Comparison of ENCODE assay signal across 8 mouse cellular contexts in genomic region chr11:100849456-100850037, GRCm38 (mm10). TPM values are rescaled to one million over a fixed set of nuclear protein-coding genes. Genes with fewer than 3 reads are reported as not detected.
A peak's percentile ranks its signal among the peaks of the same experiment; 100 is the strongest.
DNase-seq lines count a peak whose midpoint lies in the region; ATAC-seq lines count a peak whose summit lies in the region.

No protein-coding gene starts in this region.

- no peak for DNase-seq in heart, postnatal 10 days
- peak; percentile 46 for DNase-seq in Muller cell, postnatal 12 days (ENCODE audit: inconsistent ontology term)
- DNase-seq in midbrain, embryonic 10.5 days (ENCODE audit: low spot score): no peak
- DNase-seq in urinary bladder, adult 18-20 months (ENCODE audit: low spot score in 2 of 2): no peak
- DNase-seq in retina, postnatal 1 day: no peak
- no peak for DNase-seq in left cerebral cortex, postnatal 14 days (ENCODE audit: low spot score in 2 of 2)

- H3K27ac ChIP-seq in heart, embryonic 15.5 days: peak overlapping the region; percentile 85
- H3K27ac ChIP-seq in hindbrain, embryonic 12.5 days: peak overlapping the region; percentile 80; the same call in 1 of the 2 replicates
- H3K27ac ChIP-seq in midbrain, embryonic 10.5 days (replicated peaks): peak overlapping the region; percentile 92

- H3K9me3 ChIP-seq in heart, embryonic 15.5 days (replicated peaks): no peaks in the 10 kb centered on the region
- H3K9me3 ChIP-seq in hindbrain, embryonic 12.5 days (replicated peaks): no peaks in the 10 kb centered on the region
- H3K9me3 ChIP-seq in midbrain, embryonic 10.5 days (replicated peaks): no peaks in the 10 kb centered on the region

- H3K4me2 ChIP-seq in heart, embryonic 15.5 days: peak overlapping the region; percentile 83
- peak overlapping the region; percentile 70 for H3K4me2 ChIP-seq in hindbrain, embryonic 12.5 days (replicated peaks)

- intact Hi-C loops in heart, postnatal 10 days (cut with DNase I): no loop called here
- intact Hi-C loops in left cerebral cortex, postnatal 14 days (cut with DNase I): no loop called here

- no peaks in the 10 kb centered on the region for H3K27me3 ChIP-seq in heart, embryonic 15.5 days
- peaks cover 11% of the 10 kb centered on the region for H3K27me3 ChIP-seq in hindbrain, embryonic 12.5 days
- peaks cover 43% of the 10 kb centered on the region for H3K27me3 ChIP-seq in midbrain, embryonic 10.5 days (ENCODE audit: low read depth, poor library complexity, severe bottlenecking)

- peak overlapping the region; percentile 68 for H3K4me3 ChIP-seq in heart, embryonic 15.5 days
- H3K4me3 ChIP-seq in hindbrain, embryonic 12.5 days: peak overlapping the region; percentile 95
- peak overlapping the region; percentile 95 for H3K4me3 ChIP-seq in midbrain, embryonic 10.5 days

- WGBS in heart, embryonic 15.5 days: 2% methylated on average over 13 of the region's 13 CpGs
- WGBS in hindbrain, embryonic 12.5 days: 5% methylated on average over 13 of the region's 13 CpGs
- WGBS in midbrain, embryonic 10.5 days: 4% methylated on average over 13 of the region's 13 CpGs

- H3K9ac ChIP-seq in heart, embryonic 15.5 days: peak overlapping the region; percentile 82
- H3K9ac ChIP-seq in hindbrain, embryonic 12.5 days: peak overlapping the region; percentile 94

- peaks cover 28% of the 10 kb centered on the region for H3K4me1 ChIP-seq in heart, embryonic 15.5 days (replicated peaks)
- H3K4me1 ChIP-seq in hindbrain, embryonic 12.5 days: peaks cover 21% of the 10 kb centered on the region
- peaks cover 33% of the 10 kb centered on the region for H3K4me1 ChIP-seq in midbrain, embryonic 10.5 days

- no peak for ATAC-seq in heart, embryonic 15.5 days (replicated peaks; ENCODE audit: insufficient number of reproducible peaks, insufficient read depth, low FRiP score, low read depth)
- no peak; the same call in 1 of the 2 replicates for ATAC-seq in hindbrain, embryonic 12.5 days (ENCODE audit: low FRiP score)

- H3K36me3 ChIP-seq in heart, embryonic 15.5 days: no peaks in the 10 kb centered on the region
- no peaks in the 10 kb centered on the region for H3K36me3 ChIP-seq in hindbrain, embryonic 12.5 days
- H3K36me3 ChIP-seq in midbrain, embryonic 10.5 days: no peaks in the 10 kb centered on the region

RNA-seq across cellular contexts. Expression of gene Stat5b, which starts 1.0 kb away (rescaled TPM):
- polyA plus RNA-seq in heart, embryonic 15.5 days (2015; fragmentation: Nextera tagmentation; extraction: Ambion mirVana): 25.3 and 34.6 TPM in 2 replicates
- 10 to 100 TPM; 52.1 to 58.6 TPM for total RNA-seq in heart, postnatal 10 days (2021)
- polyA plus RNA-seq in hindbrain, embryonic 12.5 days (2016; fragmentation: Nextera tagmentation; extraction: Ambion mirVana): 17.3 and 20.5 TPM in 2 replicates
- polyA plus RNA-seq in midbrain, embryonic 10.5 days (2016; fragmentation: Nextera tagmentation; extraction: Ambion mirVana): 15.0 and 15.9 TPM in 2 replicates
- total RNA-seq in left cerebral cortex, postnatal 14 days (2021): 10 to 100 TPM; 14.6 to 19.9 TPM

RNA-seq across cellular contexts. Expression of gene Stat5a, which starts 9.6 kb away (rescaled TPM):
- polyA plus RNA-seq in heart, embryonic 15.5 days (2015; fragmentation: Nextera tagmentation; extraction: Ambion mirVana): 6.1 and 11.9 TPM in 2 replicates
- 10 to 100 TPM; 22.9 to 26.9 TPM for total RNA-seq in heart, postnatal 10 days (2021)
- polyA plus RNA-seq in hindbrain, embryonic 12.5 days (2016; fragmentation: Nextera tagmentation; extraction: Ambion mirVana): 1.4 and 2.8 TPM in 2 replicates
- polyA plus RNA-seq in midbrain, embryonic 10.5 days (2016; fragmentation: Nextera tagmentation; extraction: Ambion mirVana): 1.7 TPM in 2 replicates
- 1 to 10 TPM; 2.5 to 2.6 TPM for total RNA-seq in left cerebral cortex, postnatal 14 days (2021)
